Mouse (Mus musculus) midbrain, embryonic 12.5 days (tissue): ENCODE data around the gene Sh3tc1. TPM values are rescaled to one million over a fixed set of nuclear protein-coding genes. Genes with fewer than 3 reads are reported as not detected.

Experiments
- ATAC-seq: fragments of 200-750 bp; cut with Nextera tagmentation; 2 replicates; pipeline ENCODE4 v1.8.0; 2017; ENCODE audit warnings: low read depth, moderate TSS enrichment, moderate library complexity; ENCODE audit not compliant: low FRiP score
- H3K27ac ChIP-seq: fragments of 300-500 bp; sonication (generic); replicated peaks from 2 replicates; pipeline ENCODE4 v1.5.1; 2016; ENCODE audit warnings: mild to moderate bottlenecking
- H3K27me3 ChIP-seq: fragments of 300-500 bp; sonication (generic); 2 replicates; pipeline ENCODE4 v1.6.1; 2016; ENCODE audit warnings: mild to moderate bottlenecking
- H3K36me3 ChIP-seq: fragments of 300-500 bp; sonication (generic); 2 replicates; pipeline ENCODE4 v1.6.1; 2016
- H3K4me1 ChIP-seq: fragments of 300-500 bp; sonication (generic); 2 replicates; pipeline ENCODE4 v1.6.1; 2016
- H3K4me2 ChIP-seq: fragments of 300-500 bp; sonication (generic); replicated peaks from 2 replicates; pipeline ENCODE4 v1.6.1; 2016; ENCODE audit warnings: mild to moderate bottlenecking, moderate library complexity
- H3K4me3 ChIP-seq: fragments of 300-500 bp; sonication (generic); 2 replicates; pipeline ENCODE4 v1.5.1; 2016; ENCODE audit warnings: mild to moderate bottlenecking
- H3K9ac ChIP-seq: fragments of 300-500 bp; sonication (generic); replicated peaks from 2 replicates; pipeline ENCODE4 v1.6.1; 2016; ENCODE audit warnings: mild to moderate bottlenecking, moderate library complexity
- H3K9me3 ChIP-seq: fragments of 300-500 bp; sonication (generic); 2 replicates; pipeline ENCODE4 v1.6.1; 2016; ENCODE audit warnings: mild to moderate bottlenecking
- WGBS: fragments of 180-500 bp; shearing (Covaris S2); methylation state at CpG from one replicate; pipeline ENCODE4 v1.1.7; 2016; 5-methylcytosine and 5-hydroxymethylcytosine counted together
- polyA plus RNA-seq: library from polyadenylated mRNA; unstranded; fragments of >200 nt; fragmentation: Nextera tagmentation; extraction: Ambion mirVana; gene quantifications from 2 replicates; pipeline ENCODE4 v1.2.1, GENCODE M21; 2016

Sh3tc1 gene
- 3.2 and 3.5 TPM in 2 replicates for polyA plus RNA-seq

- Histone ChIP-seq H3K4me3 (no peak within 1 kb of the TSS), H3K4me2 (no peak within 1 kb of the TSS), H3K36me3 (no peaks in the 10 kb centered on the region), H3K4me1 (no peaks in the 10 kb centered on the region; the same call in 1 of the 2 replicates), H3K9me3 (no peaks in the 10 kb centered on the region), H3K27me3 (peaks cover 18% of the 10 kb centered on the region), H3K27ac (no peak within 1 kb of the TSS), H3K9ac (no peak within 1 kb of the TSS)
- no peak for ATAC-seq
- 17% methylated on average over 10 of the region's 10 CpGs for WGBS
Measured at GRCm38 (mm10) chr5:35739536-35740278, at the start of gene Sh3tc1. Gene Sh3tc1, minus strand, starts transcription at chr5:35739987.

GRCm38 (mm10) chr5:35788719-35789118 is 48.9 kb upstream of the Sh3tc1 start:
- Histone ChIP-seq H3K4me2 (no peak overlapping the region), H3K9ac (no peak overlapping the region), H3K9me3 (no peaks in the 10 kb centered on the region), H3K27me3 (no peaks in the 10 kb centered on the region; the same call in 1 of the 2 replicates), H3K4me3 (no peak overlapping the region), H3K27ac (no peak overlapping the region), H3K36me3 (no peaks in the 10 kb centered on the region), H3K4me1 (no peaks in the 10 kb centered on the region)
- WGBS, result 84% methylated on average over 6 of the region's 6 CpGs
- no peak for ATAC-seq

- Histone ChIP-seq H3K4me2 (no peak overlapping the region), H3K9ac (no peak overlapping the region), H3K4me1 (no peaks in the 10 kb centered on the region), H3K4me3 (no peak overlapping the region), H3K27me3 (no peaks in the 10 kb centered on the region; the same call in 1 of the 2 replicates), H3K9me3 (no peaks in the 10 kb centered on the region), H3K27ac (no peak overlapping the region), H3K36me3 (no peaks in the 10 kb centered on the region)
- WGBS, result 88% methylated on average over 12 of the region's 12 CpGs
- no peak for ATAC-seq
Measured at GRCm38 (mm10) chr5:35787847-35788246, 48.1 kb upstream of the Sh3tc1 start.

- Histone ChIP-seq H3K4me1 (no peaks in the 10 kb centered on the region), H3K27ac (no peak overlapping the region), H3K4me3 (no peak overlapping the region), H3K36me3 (no peaks in the 10 kb centered on the region), H3K4me2 (no peak overlapping the region), H3K27me3 (no peaks in the 10 kb centered on the region; the same call in 1 of the 2 replicates), H3K9ac (no peak overlapping the region), H3K9me3 (no peaks in the 10 kb centered on the region)
- ATAC-seq, result no peak
- WGBS, result 69% methylated on average over 7 of the region's 7 CpGs
Measured at GRCm38 (mm10) chr5:35785853-35786252, 46.1 kb upstream of the Sh3tc1 start.

- Histone ChIP-seq H3K4me1 (no peaks in the 10 kb centered on the region), H3K9ac (no peak overlapping the region), H3K36me3 (no peaks in the 10 kb centered on the region), H3K4me3 (no peak overlapping the region), H3K27me3 (no peaks in the 10 kb centered on the region; the same call in 1 of the 2 replicates), H3K9me3 (no peaks in the 10 kb centered on the region), H3K27ac (no peak overlapping the region), H3K4me2 (no peak overlapping the region)
- ATAC-seq, result no peak
- 57% methylated on average over 10 of the region's 10 CpGs for WGBS
Measured at GRCm38 (mm10) chr5:35782648-35783180, 42.9 kb upstream of the Sh3tc1 start.

- no peak overlapping the region for H3K4me3 ChIP-seq
- no peaks in the 10 kb centered on the region for H3K27me3 ChIP-seq
- no peaks in the 10 kb centered on the region for H3K9me3 ChIP-seq
- H3K9ac ChIP-seq, result no peak overlapping the region
- ATAC-seq, result no peak
- H3K4me2 ChIP-seq, result no peak overlapping the region
- H3K36me3 ChIP-seq, result no peaks in the 10 kb centered on the region
- no peak overlapping the region for H3K27ac ChIP-seq
- 74% methylated on average over 3 of the region's 3 CpGs for WGBS
- no peaks in the 10 kb centered on the region for H3K4me1 ChIP-seq
Measured at GRCm38 (mm10) chr5:35781116-35781515, 41.3 kb upstream of the Sh3tc1 start.

GRCm38 (mm10) chr5:35774137-35774424 is 34.3 kb upstream of the Sh3tc1 start:
- H3K9ac ChIP-seq, result no peak overlapping the region
- no peak overlapping the region for H3K4me3 ChIP-seq
- H3K4me1 ChIP-seq, result 0 out of 2 replicates have a peak, but pooled peaks cover 6% of the 10 kb centered on the region
- no peak overlapping the region for H3K27ac ChIP-seq
- ATAC-seq, result no peak
- H3K4me2 ChIP-seq, result no peak overlapping the region
- 70% methylated on average over 6 of the region's 6 CpGs for WGBS
- H3K27me3 ChIP-seq, result no peaks in the 10 kb centered on the region
- no peaks in the 10 kb centered on the region for H3K9me3 ChIP-seq
- no peaks in the 10 kb centered on the region for H3K36me3 ChIP-seq

- Histone ChIP-seq H3K27ac (no peak overlapping the region), H3K9me3 (no peaks in the 10 kb centered on the region), H3K27me3 (no peaks in the 10 kb centered on the region), H3K4me3 (no peak overlapping the region), H3K36me3 (no peaks in the 10 kb centered on the region), H3K4me1 (0 out of 2 replicates have a peak, but pooled peaks cover 6% of the 10 kb centered on the region), H3K9ac (no peak overlapping the region), H3K4me2 (no peak overlapping the region)
- WGBS, result 85% methylated on average over 13 of the region's 13 CpGs
- no peak for ATAC-seq
Measured at GRCm38 (mm10) chr5:35773274-35774136, 33.7 kb upstream of the Sh3tc1 start.

GRCm38 (mm10) chr5:35770891-35771663 is 31.3 kb upstream of the Sh3tc1 start:
- 0 out of 2 replicates have a peak, but pooled peaks cover 6% of the 10 kb centered on the region for H3K4me1 ChIP-seq
- no peak for ATAC-seq
- H3K4me3 ChIP-seq, result no peak overlapping the region
- no peaks in the 10 kb centered on the region for H3K36me3 ChIP-seq
- H3K9me3 ChIP-seq, result no peaks in the 10 kb centered on the region
- no peak overlapping the region for H3K27ac ChIP-seq
- 81% methylated on average over 14 of the region's 14 CpGs for WGBS
- no peak overlapping the region for H3K9ac ChIP-seq
- no peaks in the 10 kb centered on the region for H3K27me3 ChIP-seq
- no peak overlapping the region for H3K4me2 ChIP-seq

GRCm38 (mm10) chr5:35770246-35770645 is 30.5 kb upstream of the Sh3tc1 start:
- H3K4me2 ChIP-seq, result no peak overlapping the region
- ATAC-seq, result no peak
- H3K9ac ChIP-seq, result no peak overlapping the region
- H3K36me3 ChIP-seq, result no peaks in the 10 kb centered on the region
- WGBS, result 75% methylated on average over 2 of the region's 2 CpGs
- no peak overlapping the region for H3K4me3 ChIP-seq
- H3K4me1 ChIP-seq, result 0 out of 2 replicates have a peak, but pooled peaks cover 6% of the 10 kb centered on the region
- H3K27ac ChIP-seq, result no peak overlapping the region
- H3K9me3 ChIP-seq, result no peaks in the 10 kb centered on the region
- no peaks in the 10 kb centered on the region for H3K27me3 ChIP-seq

GRCm38 (mm10) chr5:35768997-35769396 is 29.2 kb upstream of the Sh3tc1 start:
- Histone ChIP-seq H3K4me3 (no peak overlapping the region), H3K9ac (no peak overlapping the region), H3K36me3 (no peaks in the 10 kb centered on the region), H3K27me3 (no peaks in the 10 kb centered on the region), H3K27ac (no peak overlapping the region), H3K4me1 (0 out of 2 replicates have a peak, but pooled peaks cover 2% of the 10 kb centered on the region), H3K9me3 (no peaks in the 10 kb centered on the region), H3K4me2 (no peak overlapping the region)
- no peak for ATAC-seq
- WGBS, result 88% methylated on average over 7 of the region's 7 CpGs
